Mouse (Mus musculus): Measurements from ENCODE around the gene Zfp628.

DNA sequence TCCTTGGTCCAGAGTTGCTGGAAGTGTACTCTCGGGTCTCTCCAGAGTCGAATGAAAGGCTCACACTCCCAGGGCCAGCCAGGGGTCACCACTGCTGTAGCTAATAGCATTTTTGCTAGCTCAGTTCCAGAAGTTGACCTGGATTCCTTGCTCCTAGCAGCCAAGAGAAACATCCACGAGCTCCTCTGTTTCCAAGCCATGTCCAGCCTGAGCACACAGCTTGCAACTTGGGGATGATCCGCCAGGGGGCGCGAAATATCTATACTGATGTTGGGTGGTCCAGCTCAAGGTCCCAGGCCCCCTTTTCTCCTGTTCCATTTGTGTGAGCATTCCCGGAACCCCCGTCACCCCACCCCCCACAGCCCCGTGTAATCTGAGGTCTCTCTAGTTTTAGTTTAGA lies 3.5 kb upstream of the Zfp628 start:
- TF ChIP-seq CTCF (conservative IDR thresholded peaks at IDR 0.05; ENCODE audit: low read length) (peak; percentile 72), POU5F1 (IDR thresholded peaks at IDR 0.05; ENCODE audit: borderline replicate concordance, low read length) (no peak), NANOG (IDR thresholded peaks at IDR 0.05; ENCODE audit: borderline replicate concordance, low read length) (no peak)
